Mouse (Mus musculus): ENCODE data around the gene Nck1. TPM values are rescaled to one million over a fixed set of nuclear protein-coding genes. Genes with fewer than 3 reads are reported as not detected.

The Nck1 gene
- polyA plus RNA-seq, 1 experiment from 2014 or later = 69.1 TPM

- Histone ChIP-seq H3K4me2 (replicated peaks) (no peak overlapping the region), H3K4me3 (no peak overlapping the region), H3K4me1 (no peaks in the 10 kb centered on the region), H3K9me3 (no peaks in the 10 kb centered on the region), H3K9ac (no peak overlapping the region), H3K36me3 (no peaks in the 10 kb centered on the region; the same call in 1 of the 2 replicates), H3K27ac (no peak overlapping the region), H3K27me3 (replicated peaks) (no peaks in the 10 kb centered on the region)
- no peak for ATAC-seq (ENCODE audit: low FRiP score, low read depth)
- WGBS = 90% methylated on average over 5 of the region's 5 CpGs
Observed at GRCm38 (mm10) chr9:100483318-100483717, 62.6 kb downstream of the Nck1 start.

GRCm38 (mm10) chr9:100481626-100482025 lies 64.3 kb downstream of the Nck1 start:
- H3K9me3 ChIP-seq = peaks cover 7% of the 10 kb centered on the region; the same call in 1 of the 2 replicates

GRCm38 (mm10) chr9:100474056-100474455 lies 71.9 kb downstream of the Nck1 start:
- Histone ChIP-seq H3K27me3 (replicated peaks) (no peaks in the 10 kb centered on the region), H3K4me2 (replicated peaks) (no peak overlapping the region), H3K27ac (no peak overlapping the region), H3K4me1 (no peaks in the 10 kb centered on the region), H3K36me3 (no peaks in the 10 kb centered on the region), H3K9me3 (peaks cover 9% of the 10 kb centered on the region; the same call in 1 of the 2 replicates), H3K4me3 (no peak overlapping the region), H3K9ac (no peak overlapping the region)
- WGBS = 88% methylated on average over 1 of the region's 1 CpGs
- ATAC-seq (ENCODE audit: low FRiP score, low read depth) = no peak

More at GRCm38 (mm10) chr9:100481626-100482025, 64.3 kb downstream of the Nck1 start:
- Histone ChIP-seq H3K36me3 (no peaks in the 10 kb centered on the region; the same call in 1 of the 2 replicates), H3K27me3 (replicated peaks) (no peaks in the 10 kb centered on the region), H3K9ac (no peak overlapping the region), H3K27ac (no peak overlapping the region), H3K4me3 (no peak overlapping the region), H3K4me2 (replicated peaks) (no peak overlapping the region), H3K4me1 (no peaks in the 10 kb centered on the region)
- WGBS = 65% methylated on average over 6 of the region's 6 CpGs
- no peak for ATAC-seq (ENCODE audit: low FRiP score, low read depth)

DNA sequence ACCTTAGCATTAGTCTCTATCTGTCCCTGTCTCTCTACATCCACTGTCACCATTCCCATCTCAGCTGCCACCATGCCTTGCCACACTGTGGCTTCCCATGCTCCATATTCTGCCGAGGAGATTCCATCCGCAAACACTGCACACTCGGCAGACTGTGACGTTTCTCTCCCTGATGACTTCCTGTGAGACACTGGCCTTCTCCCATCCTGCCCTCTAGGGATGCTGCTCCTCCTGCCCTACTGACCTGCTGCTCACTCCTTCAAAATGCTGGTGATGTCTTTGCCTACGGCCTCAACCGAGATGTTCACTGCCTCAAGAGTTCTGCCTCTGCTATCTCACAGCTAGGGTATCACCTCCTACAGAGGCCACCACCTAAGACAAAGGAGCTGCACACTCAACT lies 72.6 kb downstream of the Nck1 start:
- Histone ChIP-seq H3K4me1 (no peaks in the 10 kb centered on the region), H3K27me3 (replicated peaks) (no peaks in the 10 kb centered on the region), H3K36me3 (no peaks in the 10 kb centered on the region), H3K9ac (no peak overlapping the region), H3K4me3 (no peak overlapping the region), H3K27ac (no peak overlapping the region), H3K4me2 (replicated peaks) (no peak overlapping the region), H3K9me3 (peaks cover 9% of the 10 kb centered on the region; the same call in 1 of the 2 replicates)
- no peak for ATAC-seq (ENCODE audit: low FRiP score, low read depth)
- WGBS = 86% methylated on average over 6 of the region's 6 CpGs

- Histone ChIP-seq H3K4me3 (no peak overlapping the region), H3K9me3 (peaks cover 9% of the 10 kb centered on the region; the same call in 1 of the 2 replicates), H3K36me3 (no peaks in the 10 kb centered on the region), H3K4me2 (replicated peaks) (no peak overlapping the region), H3K9ac (no peak overlapping the region), H3K4me1 (no peaks in the 10 kb centered on the region), H3K27me3 (replicated peaks) (no peaks in the 10 kb centered on the region), H3K27ac (no peak overlapping the region)
- WGBS = 92% methylated on average over 8 of the region's 8 CpGs
- no peak for ATAC-seq (ENCODE audit: low FRiP score, low read depth)
Observed at GRCm38 (mm10) chr9:100472931-100473330, 73.0 kb downstream of the Nck1 start.

DNA sequence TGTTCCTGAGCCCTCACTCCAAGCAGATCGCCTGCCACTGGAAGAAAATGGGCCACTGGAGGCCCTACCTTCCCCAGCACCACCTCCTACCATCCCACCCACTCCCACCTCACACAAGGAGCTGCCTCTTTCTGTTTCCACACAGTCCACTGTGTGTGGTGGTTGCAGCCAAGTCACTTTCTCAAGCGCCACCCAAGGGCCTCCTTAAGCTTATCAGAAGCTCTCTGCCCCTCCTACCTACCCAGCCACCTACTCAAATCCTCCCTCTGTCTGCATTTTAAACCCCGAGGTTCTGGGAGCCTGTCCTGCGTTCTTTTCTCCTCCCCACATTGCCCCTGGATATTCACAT lies 74.4 kb downstream of the Nck1 start:
- Histone ChIP-seq H3K9ac (no peak overlapping the region), H3K4me1 (no peaks in the 10 kb centered on the region; the same call in 1 of the 2 replicates), H3K27ac (no peak overlapping the region), H3K27me3 (replicated peaks) (no peaks in the 10 kb centered on the region), H3K4me2 (replicated peaks) (no peak overlapping the region), H3K9me3 (0 out of 2 replicates have a peak, but pooled peaks cover 2% of the 10 kb centered on the region), H3K4me3 (no peak overlapping the region), H3K36me3 (0 out of 2 replicates have a peak, but pooled peaks cover 7% of the 10 kb centered on the region)
- ATAC-seq (ENCODE audit: low FRiP score, low read depth) = no peak
- 82% methylated on average over 4 of the region's 4 CpGs for WGBS

- Histone ChIP-seq H3K4me2 (replicated peaks) (no peak overlapping the region), H3K27me3 (replicated peaks) (no peaks in the 10 kb centered on the region), H3K36me3 (peaks cover 9% of the 10 kb centered on the region; the same call in 1 of the 2 replicates), H3K9me3 (no peaks in the 10 kb centered on the region), H3K9ac (no peak overlapping the region), H3K4me1 (no peaks in the 10 kb centered on the region; the same call in 1 of the 2 replicates), H3K4me3 (no peak overlapping the region), H3K27ac (no peak overlapping the region)
- no peak for ATAC-seq (ENCODE audit: low FRiP score, low read depth)
- WGBS = 71% methylated on average over 8 of the region's 8 CpGs
Observed at GRCm38 (mm10) chr9:100470936-100471604, 74.9 kb downstream of the Nck1 start.

GRCm38 (mm10) chr9:100470228-100470627 lies 75.7 kb downstream of the Nck1 start:
- H3K4me1 ChIP-seq = no peaks in the 10 kb centered on the region; the same call in 1 of the 2 replicates
- no peaks in the 10 kb centered on the region for H3K9me3 ChIP-seq
- peaks cover 13% of the 10 kb centered on the region; the same call in 1 of the 2 replicates for H3K36me3 ChIP-seq
- H3K4me2 ChIP-seq (replicated peaks) = no peak overlapping the region
- no peak overlapping the region for H3K4me3 ChIP-seq
- H3K9ac ChIP-seq = no peak overlapping the region
- no peak overlapping the region for H3K27ac ChIP-seq
- no peak for ATAC-seq (ENCODE audit: low FRiP score, low read depth)
- no peaks in the 10 kb centered on the region for H3K27me3 ChIP-seq (replicated peaks)
- 62% methylated on average over 1 of the region's 1 CpGs for WGBS

GRCm38 (mm10) chr9:100469681-100470080 lies 76.3 kb downstream of the Nck1 start:
- H3K9ac ChIP-seq = no peak overlapping the region
- H3K9me3 ChIP-seq = no peaks in the 10 kb centered on the region
- no peak overlapping the region for H3K4me3 ChIP-seq
- WGBS = 91% methylated on average over 3 of the region's 3 CpGs
- no peak overlapping the region for H3K27ac ChIP-seq
- no peaks in the 10 kb centered on the region for H3K27me3 ChIP-seq (replicated peaks)
- H3K36me3 ChIP-seq = peaks cover 13% of the 10 kb centered on the region; the same call in 1 of the 2 replicates
- no peak for ATAC-seq (ENCODE audit: low FRiP score, low read depth)
- no peak overlapping the region for H3K4me2 ChIP-seq (replicated peaks)
- no peaks in the 10 kb centered on the region; the same call in 1 of the 2 replicates for H3K4me1 ChIP-seq

DNA sequence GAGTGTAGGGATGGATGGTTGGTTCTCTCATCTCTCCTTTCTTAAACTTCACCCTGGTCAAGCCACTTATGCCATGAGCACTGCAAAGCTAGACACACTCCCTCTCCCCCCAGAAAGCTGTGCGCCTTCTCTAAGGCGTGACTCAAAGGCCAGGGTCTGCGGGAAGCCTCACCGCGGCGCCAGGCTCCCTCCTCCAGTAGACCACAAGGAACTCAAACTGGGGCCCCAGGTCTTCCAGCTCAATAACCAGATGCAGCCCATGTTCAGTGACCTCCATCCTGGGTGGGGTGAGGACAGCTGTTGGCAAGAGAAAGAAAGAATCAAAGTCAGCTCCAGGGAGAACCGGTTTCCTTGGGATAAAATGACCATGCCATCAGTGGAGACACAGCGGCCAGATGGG lies 77.8 kb downstream of the Nck1 start:
- Histone ChIP-seq H3K9ac (no peak overlapping the region), H3K4me2 (replicated peaks) (no peak overlapping the region), H3K4me3 (no peak overlapping the region), H3K27ac (no peak overlapping the region), H3K27me3 (replicated peaks) (no peaks in the 10 kb centered on the region), H3K9me3 (no peaks in the 10 kb centered on the region), H3K36me3 (peaks cover 13% of the 10 kb centered on the region; the same call in 1 of the 2 replicates), H3K4me1 (no peaks in the 10 kb centered on the region; the same call in 1 of the 2 replicates)
- ATAC-seq (ENCODE audit: low FRiP score, low read depth) = no peak
- WGBS = 96% methylated on average over 8 of the region's 8 CpGs

- ATAC-seq (ENCODE audit: low FRiP score, low read depth) = no peak
- H3K4me1 ChIP-seq = no peaks in the 10 kb centered on the region; the same call in 1 of the 2 replicates
Observed at GRCm38 (mm10) chr9:100467653-100468052, 78.3 kb downstream of the Nck1 start.

GRCm38 (mm10) chr9:100466743-100467142 lies 79.2 kb downstream of the Nck1 start:
- Histone ChIP-seq H3K4me2 (replicated peaks) (no peak overlapping the region), H3K27ac (no peak overlapping the region), H3K4me1 (no peaks in the 10 kb centered on the region; the same call in 1 of the 2 replicates), H3K9ac (no peak overlapping the region), H3K9me3 (no peaks in the 10 kb centered on the region), H3K4me3 (no peak overlapping the region), H3K27me3 (replicated peaks) (no peaks in the 10 kb centered on the region), H3K36me3 (peaks cover 13% of the 10 kb centered on the region; the same call in 1 of the 2 replicates)
- no peak for ATAC-seq (ENCODE audit: low FRiP score, low read depth)
- 94% methylated on average over 3 of the region's 3 CpGs for WGBS

More at GRCm38 (mm10) chr9:100467653-100468052, 78.3 kb downstream of the Nck1 start:
- H3K36me3 ChIP-seq = peaks cover 13% of the 10 kb centered on the region; the same call in 1 of the 2 replicates
- 87% methylated on average over 7 of the region's 7 CpGs for WGBS
- no peak overlapping the region for H3K4me3 ChIP-seq
- no peak overlapping the region for H3K4me2 ChIP-seq (replicated peaks)
- H3K27me3 ChIP-seq (replicated peaks) = no peaks in the 10 kb centered on the region
- H3K9ac ChIP-seq = no peak overlapping the region
- no peaks in the 10 kb centered on the region for H3K9me3 ChIP-seq
- H3K27ac ChIP-seq = no peak overlapping the region
